Mouse (Mus musculus) intestine, embryonic 14.5 days (tissue): ENCODE measurements around the gene Tmem104. TPM values are rescaled to one million over a fixed set of nuclear protein-coding genes. Genes with fewer than 3 reads are reported as not detected.

Source experiments
- microRNA-seq: library from miRNA; unstranded; fragments of <30 nt; microRNA quantifications from one replicate; pipeline ENCODE4, GENCODE M21; 2016
- polyA plus RNA-seq: library from polyadenylated mRNA; unstranded; fragments of >200 nt; fragmentation: Nextera tagmentation; extraction: Ambion mirVana; gene quantifications from 2 replicates; pipeline ENCODE4 v1.2.1, GENCODE M21; 2014

The Tmem104 gene
- polyA plus RNA-seq, 1 experiment from 2014 or later, result 8.3 TPM

Small RNA genes within 50 kb of the gene (microRNA-seq; reads per million reads assigned to microRNA genes)
- gene Gm25837, result not detected

Other genes starting within 250 kb of the Tmem104 start
- not detected in 2 replicates for gene Cd300c, start 218.3 kb upstream of the Tmem104 start, polyA plus RNA-seq
- 0.13 and 0.15 TPM in 2 replicates for gene Cd300ld, start 197.6 kb upstream of the Tmem104 start, polyA plus RNA-seq
- 1.7 and 3.0 TPM in 2 replicates for gene Cd300c2, start 185.6 kb upstream of the Tmem104 start, polyA plus RNA-seq
- gene Cd300ld2, start 171.3 kb upstream of the Tmem104 start, polyA plus RNA-seq, result not detected in 2 replicates
- not detected in 2 replicates for gene Cd300ld4, start 160.5 kb upstream of the Tmem104 start, polyA plus RNA-seq
- gene Cd300ld5, start 149.7 kb upstream of the Tmem104 start, polyA plus RNA-seq, result not detected in 2 replicates
- gene Cd300ld3, start 139.1 kb upstream of the Tmem104 start, polyA plus RNA-seq, result not detected in 2 replicates
- 0.08 and 0.19 TPM in 2 replicates for gene Cd300e, start 125.3 kb upstream of the Tmem104 start, polyA plus RNA-seq
- 3.3 and 5.0 TPM in 2 replicates for gene Rab37, start 96.1 kb upstream of the Tmem104 start, polyA plus RNA-seq
- 0.27 and 1.0 TPM in 2 replicates for gene Cd300lf, start 53.5 kb upstream of the Tmem104 start, polyA plus RNA-seq
- 157 and 165 TPM in 2 replicates for gene Slc9a3r1, start 24.1 kb upstream of the Tmem104 start, polyA plus RNA-seq
- 16.4 and 16.7 TPM in 2 replicates for gene Nat9, start 372 bp downstream of the Tmem104 start, polyA plus RNA-seq
- not detected in 2 replicates for gene Grin2c, start 79.8 kb downstream of the Tmem104 start, polyA plus RNA-seq
- gene Fdxr, start 89.6 kb downstream of the Tmem104 start, polyA plus RNA-seq, result 11.3 and 14.2 TPM in 2 replicates
- gene Fads6, start 110.2 kb downstream of the Tmem104 start, polyA plus RNA-seq, result 1.4 and 1.6 TPM in 2 replicates
- not detected in 2 replicates for gene Otop2, start 119.7 kb downstream of the Tmem104 start, polyA plus RNA-seq
- 0.14 TPM in 1 of 2 replicates, not detected in the other for gene Ush1g, start 134.6 kb downstream of the Tmem104 start, polyA plus RNA-seq
- gene Otop3, start 147.2 kb downstream of the Tmem104 start, polyA plus RNA-seq, result 0.36 and 0.65 TPM in 2 replicates
- 11.5 and 14.4 TPM in 2 replicates for gene Hid1, start 180.3 kb downstream of the Tmem104 start, polyA plus RNA-seq
- 10.6 and 11.6 TPM in 2 replicates for gene Cdr2l, start 194.4 kb downstream of the Tmem104 start, polyA plus RNA-seq
- gene Mrpl58, start 216.3 kb downstream of the Tmem104 start, polyA plus RNA-seq, result 218 and 224 TPM in 2 replicates
- 899 and 962 TPM in 2 replicates for gene Atp5h, start 232.5 kb downstream of the Tmem104 start, polyA plus RNA-seq
- 11.0 and 18.8 TPM in 2 replicates for gene Kctd2, start 232.6 kb downstream of the Tmem104 start, polyA plus RNA-seq